Comparison of ENCODE assay signal across 24 mouse cellular contexts in the genomic region with DNA sequence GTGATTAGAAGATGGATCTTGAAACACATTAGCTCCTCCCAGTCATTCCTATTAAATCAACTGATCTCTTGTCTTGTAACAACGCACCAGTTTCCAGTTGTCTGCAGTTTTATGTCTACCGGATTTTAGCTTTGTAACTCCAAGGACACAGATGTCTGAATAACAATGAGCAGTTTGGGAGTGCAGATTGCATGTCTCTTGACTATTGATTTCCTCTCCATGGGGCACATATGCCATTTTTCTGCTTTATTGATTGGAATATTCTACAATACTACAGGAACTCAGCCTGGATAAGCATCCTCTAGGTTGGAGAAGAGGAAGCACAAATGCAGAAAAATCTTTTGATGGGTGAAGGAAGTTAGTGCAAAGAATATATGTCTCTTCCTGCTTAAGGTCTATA.
"Had no signal": no experiment of that assay in that cellular context is flagged by ENCODE, and none has a peak within 500 bp of the region (broad histone marks: within the 10 kb centered on the region; RNA-seq: fewer than 3 reads in every experiment).

No protein-coding gene starts in this region.

- DNase-seq: kidney, adult 18-20 months; kidney, adult 9 months; kidney, postnatal 14 days; kidney, postnatal 4 days; liver; lung, adult 18-20 months; lung, postnatal 10 days; lung, postnatal 36 days; retina, postnatal 1 day; right cerebral cortex, postnatal 25 days; spleen, adult 18-20 months; thymus, postnatal 36 days had no signal

- H3K27ac ChIP-seq: limb, embryonic 10.5 days; limb, embryonic 13.5 days; liver, embryonic 12.5 days; liver, embryonic 15.5 days; lung, embryonic 15.5 days; midbrain, embryonic 12.5 days; midbrain, embryonic 15.5 days; neural tube, embryonic 13.5 days; stomach, embryonic 15.5 days had no signal

- H3K27me3 ChIP-seq: limb, embryonic 13.5 days; liver, embryonic 12.5 days; liver, embryonic 15.5 days; lung, embryonic 15.5 days; megakaryocyte, embryonic 14.5 days; midbrain, embryonic 12.5 days; midbrain, embryonic 15.5 days; neural tube, embryonic 13.5 days; stomach, embryonic 15.5 days had no signal

- H3K4me1 ChIP-seq: limb, embryonic 13.5 days; liver, embryonic 12.5 days; liver, embryonic 15.5 days; lung, embryonic 15.5 days; megakaryocyte, embryonic 14.5 days; midbrain, embryonic 12.5 days; midbrain, embryonic 15.5 days; stomach, embryonic 15.5 days had no signal

- H3K36me3 ChIP-seq: limb, embryonic 10.5 days; limb, embryonic 13.5 days; liver, embryonic 12.5 days; liver, embryonic 15.5 days; lung, embryonic 15.5 days; midbrain, embryonic 12.5 days; midbrain, embryonic 15.5 days; neural tube, embryonic 13.5 days; stomach, embryonic 15.5 days had no signal

- H3K4me3 ChIP-seq: limb, embryonic 10.5 days; limb, embryonic 13.5 days; liver, embryonic 12.5 days; liver, embryonic 15.5 days; lung, embryonic 15.5 days; megakaryocyte, embryonic 14.5 days; midbrain, embryonic 12.5 days; midbrain, embryonic 15.5 days; myocyte; neural tube, embryonic 13.5 days; stomach, embryonic 15.5 days had no signal

- H3K9me3 ChIP-seq: limb, embryonic 10.5 days; limb, embryonic 13.5 days; liver, embryonic 12.5 days; liver, embryonic 15.5 days; lung, embryonic 15.5 days; midbrain, embryonic 12.5 days; midbrain, embryonic 15.5 days; neural tube, embryonic 13.5 days; stomach, embryonic 15.5 days had no signal

- ATAC-seq: intestine, embryonic 16.5 days; liver, embryonic 12.5 days; midbrain, embryonic 15.5 days had no signal
